Mouse (Mus musculus): Measurements from ENCODE around the gene Zranb2.

GRCm38 (mm10) chr3:157576862-157577261 is 42.9 kb downstream of the Zranb2 start:
- TF ChIP-seq CTCF (IDR thresholded peaks at IDR 0.05; ENCODE audit: low read depth, low read length) (no peak), POLR2A (IDR thresholded peaks at IDR 0.05; ENCODE audit: insufficient read depth, low read length) (no peak)
